Mouse (Mus musculus) ES-E14 (cell line): ENCODE data around the gene Gm45808.

Experiments used
- HCFC1 ChIP-seq: IDR thresholded peaks from 2 replicates; pipeline ENCODE4 v1.6.1; 2012; ENCODE audit warnings: low read length, inconsistent platforms, borderline replicate concordance; ENCODE audit not compliant: insufficient read depth
- ZNF384 ChIP-seq: IDR thresholded peaks from 2 replicates; pipeline ENCODE4 v1.6.1; 2012; ENCODE audit warnings: low read depth, low read length, inconsistent platforms

GRCm38 (mm10) chr7:45446589-45446988 is 40.0 kb downstream of the Gm45808 start:
- TF ChIP-seq HCFC1 (peak; percentile 78), ZNF384 (no peak)
